Mouse (Mus musculus) limb, embryonic 10.5 days (tissue): ENCODE data around the gene Zkscan14. TPM values are rescaled to one million over a fixed set of nuclear protein-coding genes. Genes with fewer than 3 reads are reported as not detected.

Experiments
- DNase-seq: peaks from one replicate; pipeline ENCODE4 v3.0.0-alpha.2; 2017; ENCODE audit warnings: low spot score
- H3K27ac ChIP-seq: fragments of 300-500 bp; sonication (generic); 2 replicates; pipeline ENCODE4 v1.5.1; 2016; ENCODE audit warnings: mild to moderate bottlenecking
- H3K27me3 ChIP-seq: fragments of 300-500 bp; sonication (generic); 2 replicates; pipeline ENCODE4 v1.6.1; 2016; ENCODE audit warnings: low read depth, mild to moderate bottlenecking; ENCODE audit not compliant: poor library complexity, severe bottlenecking
- H3K36me3 ChIP-seq: fragments of 300-500 bp; sonication (generic); 2 replicates; pipeline ENCODE4 v1.6.1; 2016; ENCODE audit warnings: mild to moderate bottlenecking, moderate library complexity
- H3K4me1 ChIP-seq: fragments of 300-500 bp; sonication (generic); 2 replicates; pipeline ENCODE4 v1.6.1; 2016
- H3K4me3 ChIP-seq: fragments of 300-500 bp; sonication (generic); 2 replicates; pipeline ENCODE4 v1.5.1; 2016; ENCODE audit warnings: mild to moderate bottlenecking, moderate library complexity
- H3K9me3 ChIP-seq: fragments of 300-500 bp; sonication (generic); replicated peaks from 2 replicates; pipeline ENCODE4 v1.6.1; 2016; ENCODE audit warnings: mild to moderate bottlenecking
- WGBS: fragments of 180-500 bp; shearing (Covaris S2); methylation state at CpG from one replicate; pipeline ENCODE4 v1.1.7; 2016; 5-methylcytosine and 5-hydroxymethylcytosine counted together
- polyA plus RNA-seq: library from polyadenylated mRNA; unstranded; fragments of >200 nt; fragmentation: Nextera tagmentation; extraction: Ambion mirVana; gene quantifications from 2 replicates; pipeline ENCODE4 v1.2.1, GENCODE M21; 2016

Gene Zkscan14
- polyA plus RNA-seq, 1 experiment from 2014 or later, result 7.3 TPM

- no peaks in the 10 kb centered on the region for H3K9me3 ChIP-seq
- H3K4me3 ChIP-seq, result peak overlapping the region; percentile 92
- peak; percentile 93 for DNase-seq
- peaks cover 61% of the 10 kb centered on the region for H3K36me3 ChIP-seq
- peak overlapping the region; percentile 97 for H3K27ac ChIP-seq
- WGBS, result 1% methylated on average over 41 of the region's 41 CpGs
- H3K4me1 ChIP-seq, result peaks cover 18% of the 10 kb centered on the region
- H3K27me3 ChIP-seq, result no peaks in the 10 kb centered on the region
Observed at GRCm38 (mm10) chr5:145190875-145191798, 10.5 kb downstream of the Zkscan14 start.

- peak overlapping the region; percentile 92 for H3K4me3 ChIP-seq
- H3K27me3 ChIP-seq, result no peaks in the 10 kb centered on the region
- peaks cover 61% of the 10 kb centered on the region for H3K36me3 ChIP-seq
- peaks cover 18% of the 10 kb centered on the region for H3K4me1 ChIP-seq
- WGBS, result 64% methylated on average over 5 of the region's 5 CpGs
- H3K27ac ChIP-seq, result peak overlapping the region; percentile 97; the same call in 1 of the 2 replicates
- no peaks in the 10 kb centered on the region for H3K9me3 ChIP-seq
- no peak for DNase-seq
Observed at GRCm38 (mm10) chr5:145190373-145190772, 11.3 kb downstream of the Zkscan14 start.

GRCm38 (mm10) chr5:145189416-145189815 is 12.3 kb downstream of the Zkscan14 start:
- no peak overlapping the region for H3K27ac ChIP-seq
- WGBS, result 91% methylated on average over 6 of the region's 6 CpGs
- no peak for DNase-seq
- peak overlapping the region; percentile 92; the same call in 1 of the 2 replicates for H3K4me3 ChIP-seq
- H3K27me3 ChIP-seq, result no peaks in the 10 kb centered on the region
- H3K9me3 ChIP-seq, result no peaks in the 10 kb centered on the region
- H3K4me1 ChIP-seq, result peaks cover 18% of the 10 kb centered on the region
- H3K36me3 ChIP-seq, result peaks cover 60% of the 10 kb centered on the region

GRCm38 (mm10) chr5:145185244-145185643 is 16.4 kb downstream of the Zkscan14 start:
- Histone ChIP-seq H3K27ac (no peak overlapping the region), H3K36me3 (peaks cover 95% of the 10 kb centered on the region), H3K9me3 (no peaks in the 10 kb centered on the region), H3K4me1 (peaks cover 6% of the 10 kb centered on the region), H3K27me3 (no peaks in the 10 kb centered on the region), H3K4me3 (no peak overlapping the region)
- DNase-seq, result no peak
- 91% methylated on average over 2 of the region's 2 CpGs for WGBS

GRCm38 (mm10) chr5:145178461-145178980 is 23.1 kb downstream of the Zkscan14 start:
- no peak overlapping the region for H3K27ac ChIP-seq
- peaks cover 100% of the 10 kb centered on the region for H3K36me3 ChIP-seq
- H3K4me3 ChIP-seq, result no peak overlapping the region
- no peaks in the 10 kb centered on the region for H3K27me3 ChIP-seq
- H3K9me3 ChIP-seq, result no peaks in the 10 kb centered on the region
- 85% methylated on average over 18 of the region's 18 CpGs for WGBS
- no peaks in the 10 kb centered on the region for H3K4me1 ChIP-seq
- DNase-seq, result no peak

GRCm38 (mm10) chr5:145167306-145167661 is 34.4 kb downstream of the Zkscan14 start:
- H3K27ac ChIP-seq, result peak overlapping the region; percentile 91
- H3K36me3 ChIP-seq, result peaks cover 60% of the 10 kb centered on the region
- H3K4me3 ChIP-seq, result peak overlapping the region; percentile 87
- H3K27me3 ChIP-seq, result no peaks in the 10 kb centered on the region
- H3K4me1 ChIP-seq, result peaks cover 22% of the 10 kb centered on the region
- no peak for DNase-seq
- under 1% methylated on average over 28 of the region's 28 CpGs for WGBS
- H3K9me3 ChIP-seq, result no peaks in the 10 kb centered on the region

- Histone ChIP-seq H3K27ac (peak within 1 kb of the TSS; percentile 91), H3K4me1 (peaks cover 22% of the 10 kb centered on the region), H3K4me3 (peak within 1 kb of the TSS; percentile 87), H3K27me3 (no peaks in the 10 kb centered on the region), H3K9me3 (no peaks in the 10 kb centered on the region), H3K36me3 (peaks cover 60% of the 10 kb centered on the region)
- DNase-seq, result peak; percentile 100
- under 1% methylated on average over 51 of the region's 51 CpGs for WGBS
Observed at GRCm38 (mm10) chr5:145166536-145167305, 34.9 kb downstream of the Zkscan14 start, which contains the start of the genes Ptcd1 and Cpsf4. Ptcd1 (minus strand) TSS chr5:145167108. Cpsf4 (plus strand) TSS chr5:145167213.

- H3K9me3 ChIP-seq, result no peaks in the 10 kb centered on the region
- no peak overlapping the region for H3K4me3 ChIP-seq
- H3K27me3 ChIP-seq, result no peaks in the 10 kb centered on the region
- H3K4me1 ChIP-seq, result peaks cover 22% of the 10 kb centered on the region
- peaks cover 60% of the 10 kb centered on the region for H3K36me3 ChIP-seq
- H3K27ac ChIP-seq, result no peak overlapping the region
- 89% methylated on average over 15 of the region's 15 CpGs for WGBS
- DNase-seq, result no peak
Observed at GRCm38 (mm10) chr5:145165184-145165583, 36.5 kb downstream of the Zkscan14 start.

GRCm38 (mm10) chr5:145164710-145165109 is 37.0 kb downstream of the Zkscan14 start:
- no peak overlapping the region for H3K4me3 ChIP-seq
- no peak for DNase-seq
- H3K27me3 ChIP-seq, result no peaks in the 10 kb centered on the region
- H3K4me1 ChIP-seq, result peaks cover 22% of the 10 kb centered on the region
- H3K36me3 ChIP-seq, result peaks cover 61% of the 10 kb centered on the region
- no peak overlapping the region for H3K27ac ChIP-seq
- no peaks in the 10 kb centered on the region for H3K9me3 ChIP-seq
- WGBS, result 78% methylated on average over 3 of the region's 3 CpGs

- Histone ChIP-seq H3K27me3 (no peaks in the 10 kb centered on the region), H3K9me3 (no peaks in the 10 kb centered on the region), H3K36me3 (peaks cover 84% of the 10 kb centered on the region), H3K4me1 (peaks cover 8% of the 10 kb centered on the region), H3K27ac (no peak overlapping the region), H3K4me3 (no peak overlapping the region)
- WGBS, result 94% methylated on average over 14 of the region's 14 CpGs
- no peak for DNase-seq
Observed at GRCm38 (mm10) chr5:145161361-145161760, 40.3 kb downstream of the Zkscan14 start.

GRCm38 (mm10) chr5:145152690-145153089 is 49.0 kb downstream of the Zkscan14 start:
- Histone ChIP-seq H3K36me3 (peaks cover 95% of the 10 kb centered on the region), H3K27ac (no peak overlapping the region), H3K9me3 (no peaks in the 10 kb centered on the region), H3K4me3 (no peak overlapping the region), H3K27me3 (no peaks in the 10 kb centered on the region), H3K4me1 (no peaks in the 10 kb centered on the region)
- no peak for DNase-seq
- 96% methylated on average over 5 of the region's 5 CpGs for WGBS

GRCm38 (mm10) chr5:145149294-145149693 is 52.4 kb downstream of the Zkscan14 start:
- no peaks in the 10 kb centered on the region for H3K9me3 ChIP-seq
- no peaks in the 10 kb centered on the region for H3K27me3 ChIP-seq
- DNase-seq, result no peak
- no peak overlapping the region for H3K27ac ChIP-seq
- H3K4me3 ChIP-seq, result no peak overlapping the region
- no peaks in the 10 kb centered on the region for H3K4me1 ChIP-seq
- WGBS, result 94% methylated on average over 6 of the region's 6 CpGs
- peaks cover 100% of the 10 kb centered on the region for H3K36me3 ChIP-seq
